Mouse (Mus musculus): ENCODE data around the gene Arhgap45. TPM values are rescaled to one million over a fixed set of nuclear protein-coding genes. Genes with fewer than 3 reads are reported as not detected.
"Not testable (repeated sequence)": the region's sequence is repeated elsewhere in the genome, so short reads cannot be mapped to it uniquely, and the experiment has no call there.

The Arhgap45 gene
- total RNA-seq, 2 experiments from 2014 or later = 1.1 to 2.7 TPM

DNA sequence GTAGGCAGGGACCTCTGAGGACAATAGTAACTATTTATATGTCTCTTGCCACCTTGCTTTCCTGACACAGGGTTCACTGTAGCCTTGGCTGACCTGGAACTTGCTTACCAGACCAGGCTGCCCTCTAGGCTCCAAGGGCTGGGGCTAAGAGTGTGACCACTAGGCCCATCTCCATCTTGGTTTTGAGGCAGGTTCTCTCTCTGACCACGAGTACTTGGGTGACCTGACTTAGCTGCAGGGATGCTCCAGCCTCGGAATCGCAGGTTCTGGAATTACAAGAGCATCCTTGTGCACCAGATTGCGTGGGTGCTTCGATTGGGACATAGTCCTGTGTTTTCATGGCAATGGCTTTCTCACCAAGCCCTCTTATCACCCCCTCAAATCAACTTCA lies 35.9 kb downstream of the Arhgap45 start:
- intact Hi-C loops (cut with DNase I) = no loop called here
- DNase-seq = no peak

DNA sequence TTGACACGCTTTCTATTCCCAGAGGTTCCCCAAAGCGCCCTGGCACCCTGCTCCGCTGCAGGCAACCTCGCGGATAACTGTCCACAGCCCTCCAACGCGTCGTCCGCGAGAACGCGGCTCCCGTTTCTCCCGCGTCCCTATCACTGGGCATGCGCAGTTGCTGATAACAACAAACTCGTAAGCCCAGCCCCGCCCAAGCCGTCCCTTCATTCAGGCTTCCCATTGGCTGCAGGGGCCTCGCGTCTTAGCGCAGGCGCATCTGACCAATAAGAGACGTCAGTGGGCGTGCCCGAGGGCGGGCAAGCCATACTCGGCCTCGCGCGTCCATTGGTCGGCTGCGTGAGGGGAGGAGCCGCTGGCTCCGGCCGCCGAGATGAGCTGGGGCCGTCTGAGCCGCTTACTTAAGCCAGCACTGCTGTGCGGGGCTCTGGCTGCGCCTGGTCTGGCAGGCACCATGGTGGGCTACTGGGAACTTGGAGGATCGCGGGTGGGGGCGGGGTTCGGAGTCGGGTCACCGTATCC lies 36.9 kb downstream of the Arhgap45 start:
- intact Hi-C loops (cut with DNase I) = no loop called here
- peak; percentile 99 to 100 for DNase-seq

DNA sequence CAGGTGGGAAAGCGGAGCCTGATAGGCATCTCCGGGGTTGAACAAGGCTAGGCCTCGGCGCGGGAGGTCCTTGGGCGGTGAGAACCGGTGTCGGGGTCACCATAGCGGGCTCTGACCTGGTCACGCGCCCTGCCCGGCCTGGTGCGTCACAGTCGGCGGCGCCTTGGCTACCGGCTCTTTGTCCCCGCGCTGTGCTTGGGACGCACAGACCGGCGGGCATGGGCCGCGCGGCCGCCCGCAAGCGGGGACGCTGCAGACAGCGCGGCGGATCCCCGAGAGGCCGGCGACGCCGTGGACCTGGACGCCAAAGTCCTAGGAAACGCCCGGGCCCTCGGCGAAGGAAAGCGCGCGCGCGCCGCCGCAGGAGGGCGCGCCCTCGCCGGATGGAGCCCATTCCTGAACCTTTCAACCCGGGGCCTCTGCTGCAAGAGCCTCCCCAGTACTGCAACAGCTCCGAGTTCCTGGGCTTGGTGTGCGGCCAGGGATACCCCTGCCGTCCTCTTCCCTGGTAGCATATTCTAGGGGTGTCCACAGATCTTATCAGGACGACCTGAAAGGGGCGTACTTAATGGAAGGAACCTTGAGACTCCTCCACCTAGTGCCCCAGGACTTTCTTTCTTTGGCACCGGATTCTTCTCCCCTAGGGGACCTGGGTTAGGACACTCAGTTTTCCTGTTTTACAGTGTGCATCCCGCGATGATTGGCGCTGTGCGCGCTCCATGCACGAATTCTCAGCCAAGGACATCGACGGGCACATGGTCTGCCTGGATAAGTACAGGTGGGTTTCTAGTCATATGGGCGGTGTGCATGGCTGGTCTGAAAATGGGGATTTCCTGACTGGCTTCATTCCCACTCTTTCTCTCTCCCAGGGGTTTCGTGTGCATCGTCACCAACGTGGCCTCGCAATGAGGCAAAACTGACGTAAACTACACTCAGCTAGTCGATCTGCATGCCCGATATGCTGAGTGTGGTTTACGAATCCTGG lies 37.7 kb downstream of the Arhgap45 start:
- intact Hi-C loops (cut with DNase I) = loop anchor here (1.0 kb wide), 1 partner anchor 60 kb away; no protein-coding TSS in a partner anchor
- DNase-seq = peak; percentile 54 to 73

- not testable (repeated sequence) for DNase-seq
- intact Hi-C loops (cut with DNase I) = loop anchor here (1.0 kb wide), 1 partner anchor 59 kb away; no protein-coding TSS in a partner anchor
Observed at GRCm38 (mm10) chr10:80054911-80055310, 38.5 kb downstream of the Arhgap45 start.

DNA sequence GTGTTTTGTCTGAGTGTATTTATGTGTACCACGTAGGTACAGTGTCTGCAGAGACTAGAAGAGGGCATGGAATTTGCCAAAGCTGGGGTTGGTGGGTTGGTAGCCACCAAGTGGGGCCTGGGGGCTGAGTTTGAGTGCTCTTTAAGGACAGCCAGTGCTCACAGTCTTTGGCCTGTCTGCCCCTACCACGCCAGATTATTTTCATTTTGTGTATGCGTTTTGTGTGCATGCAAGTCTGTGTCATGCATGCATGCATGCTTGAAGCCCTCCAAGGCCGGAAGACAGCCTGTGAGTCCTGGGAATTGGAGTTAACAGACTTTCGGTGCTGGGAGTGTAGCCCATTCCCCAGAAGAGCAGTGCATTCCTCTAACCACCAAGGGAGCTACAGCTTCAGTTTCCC lies 38.9 kb downstream of the Arhgap45 start:
- intact Hi-C loops (cut with DNase I) = no loop called here
- DNase-seq = no peak

DNA sequence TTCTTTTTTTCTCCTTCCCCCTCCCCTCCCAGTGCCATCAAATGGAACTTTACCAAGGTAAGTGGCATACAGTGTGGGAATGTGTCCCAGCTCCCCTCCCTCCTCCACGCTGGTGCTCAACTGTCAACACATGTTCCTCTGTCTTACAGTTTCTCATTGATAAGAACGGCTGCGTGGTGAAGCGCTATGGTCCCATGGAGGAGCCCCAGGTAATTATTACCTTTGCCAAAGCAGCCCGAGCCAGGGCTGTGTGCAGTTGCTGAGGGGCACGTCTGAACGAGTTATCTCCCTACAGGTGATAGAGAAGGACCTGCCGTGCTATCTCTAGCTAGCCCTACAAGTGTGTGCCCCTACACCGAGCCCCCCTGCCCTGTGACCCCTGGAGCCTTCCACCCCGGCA lies 39.4 kb downstream of the Arhgap45 start:
- no peak for DNase-seq
- intact Hi-C loops (cut with DNase I) = no loop called here

GRCm38 (mm10) chr10:80056506-80056905 lies 40.1 kb downstream of the Arhgap45 start:
- intact Hi-C loops (cut with DNase I) = no loop called here
- no peak for DNase-seq

- intact Hi-C loops (cut with DNase I) = no loop called here
- DNase-seq = no peak
Observed at GRCm38 (mm10) chr10:80056976-80057682, 40.7 kb downstream of the Arhgap45 start.

DNA sequence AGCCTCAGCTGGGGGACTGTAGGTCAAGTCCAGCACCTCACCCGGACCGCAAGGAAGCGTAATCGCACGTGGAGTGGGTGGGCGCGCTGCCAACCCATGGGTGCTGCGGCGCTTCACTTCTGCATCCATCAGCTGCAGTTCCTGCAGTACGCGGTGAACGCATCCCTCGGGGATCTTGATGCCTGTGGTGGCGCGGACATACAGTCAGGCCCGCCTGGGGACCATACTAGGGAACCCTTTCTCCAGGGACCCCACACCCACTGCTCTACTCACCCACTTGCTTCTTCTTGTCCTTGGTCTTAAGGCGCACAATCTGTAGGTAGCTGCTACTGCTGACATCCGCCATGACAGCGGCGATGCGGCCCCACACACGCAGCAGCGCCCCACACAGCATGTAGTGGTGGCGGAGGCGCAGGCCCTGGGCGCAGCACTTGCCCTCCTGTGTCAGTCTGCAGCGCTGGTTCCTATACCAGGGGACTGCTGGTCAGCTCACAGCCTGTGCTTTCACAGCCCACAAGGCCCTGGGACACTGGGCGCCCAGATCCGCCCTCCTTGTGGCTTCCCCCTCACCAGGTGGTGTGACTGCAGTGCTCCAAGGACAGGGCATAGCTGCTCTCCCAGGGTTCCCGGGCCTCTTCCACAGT lies 41.4 kb downstream of the Arhgap45 start:
- no peak for DNase-seq
- intact Hi-C loops (cut with DNase I) = no loop called here

DNA sequence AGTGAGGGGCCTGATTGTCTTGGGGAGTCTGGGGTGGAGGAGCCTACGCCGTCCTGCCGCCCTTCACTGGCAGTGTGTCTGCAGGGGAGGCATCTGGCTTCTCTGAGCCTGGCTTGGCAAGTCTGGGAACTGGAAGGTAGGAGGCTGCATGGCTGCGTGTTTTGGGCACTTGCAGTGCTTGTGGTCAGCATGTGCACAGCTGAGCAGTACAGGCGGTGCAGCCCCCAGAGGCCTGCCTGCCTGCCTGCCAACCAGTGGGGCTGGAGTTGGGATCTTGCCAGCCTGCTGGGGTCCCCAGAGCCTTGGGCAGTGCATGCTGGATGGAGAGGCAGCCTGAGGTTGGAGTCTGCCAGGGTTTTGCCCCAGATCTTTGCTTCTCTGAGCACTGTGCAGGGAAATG lies 46.7 kb downstream of the Arhgap45 start:
- no peak for DNase-seq
- intact Hi-C loops (cut with DNase I) = no loop called here

DNA sequence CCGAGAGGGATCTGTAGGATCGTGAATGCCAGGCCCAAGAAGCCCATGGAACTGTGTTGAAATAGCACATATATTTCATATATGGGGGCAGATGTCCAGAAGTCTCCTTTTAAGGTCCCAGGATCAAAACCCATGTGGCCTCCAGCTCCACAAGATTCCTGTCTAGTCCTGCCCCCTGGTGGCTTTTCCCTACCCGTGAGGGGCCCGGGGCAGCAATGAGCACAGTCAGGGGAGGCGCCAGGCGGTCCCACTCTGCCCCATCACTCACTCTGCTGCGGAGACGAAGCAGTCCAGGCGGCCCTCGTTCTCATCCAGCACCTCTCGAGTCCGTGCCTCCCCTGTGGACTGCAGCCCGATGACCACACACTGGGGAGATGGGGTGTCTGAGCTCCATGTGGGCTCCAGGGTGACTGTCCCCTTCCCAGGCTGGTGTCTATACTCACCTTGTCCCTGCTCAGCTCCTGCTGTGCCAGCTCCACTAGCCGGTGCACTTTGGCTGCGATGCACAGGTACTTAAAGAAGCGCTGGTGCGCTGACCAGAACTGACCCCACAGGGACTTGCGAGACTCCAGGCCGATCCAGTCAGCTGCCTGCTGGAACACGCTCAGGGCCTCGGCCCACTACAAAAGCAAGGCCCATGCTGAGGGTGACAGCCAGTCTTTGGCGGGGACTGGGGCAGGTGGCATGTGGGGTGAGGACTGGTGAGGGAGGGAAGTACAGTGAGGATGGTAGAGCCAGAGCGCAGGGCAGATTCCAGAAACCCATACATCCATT lies 47.6 kb downstream of the Arhgap45 start:
- DNase-seq = no peak
- intact Hi-C loops (cut with DNase I) = no loop called here

DNA sequence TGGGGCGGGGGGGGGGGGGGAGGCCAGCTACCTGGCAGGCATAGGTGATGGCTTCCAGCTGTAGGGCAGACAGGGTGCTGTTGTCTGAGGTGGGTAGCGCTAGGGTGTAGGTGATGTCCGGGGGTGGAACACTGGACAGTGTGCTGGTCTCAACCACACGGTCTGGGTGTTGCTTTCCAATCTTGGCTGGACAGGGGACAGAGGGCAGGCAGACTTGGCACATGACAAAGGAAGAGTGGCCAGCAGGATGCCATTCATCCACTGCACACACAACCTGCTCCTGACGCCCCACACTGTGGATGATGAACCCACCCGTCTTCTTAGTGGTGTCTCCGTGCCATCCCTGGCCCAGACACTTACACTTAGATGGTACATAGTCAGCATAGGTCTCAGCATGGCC lies 52.8 kb downstream of the Arhgap45 start:
- intact Hi-C loops (cut with DNase I) = no loop called here

GRCm38 (mm10) chr10:80069948-80070450 lies 53.5 kb downstream of the Arhgap45 start:
- no peak for DNase-seq
- intact Hi-C loops (cut with DNase I) = no loop called here

More for the DNA sequence above, 52.8 kb downstream of the Arhgap45 start:
- DNase-seq = no peak

DNA sequence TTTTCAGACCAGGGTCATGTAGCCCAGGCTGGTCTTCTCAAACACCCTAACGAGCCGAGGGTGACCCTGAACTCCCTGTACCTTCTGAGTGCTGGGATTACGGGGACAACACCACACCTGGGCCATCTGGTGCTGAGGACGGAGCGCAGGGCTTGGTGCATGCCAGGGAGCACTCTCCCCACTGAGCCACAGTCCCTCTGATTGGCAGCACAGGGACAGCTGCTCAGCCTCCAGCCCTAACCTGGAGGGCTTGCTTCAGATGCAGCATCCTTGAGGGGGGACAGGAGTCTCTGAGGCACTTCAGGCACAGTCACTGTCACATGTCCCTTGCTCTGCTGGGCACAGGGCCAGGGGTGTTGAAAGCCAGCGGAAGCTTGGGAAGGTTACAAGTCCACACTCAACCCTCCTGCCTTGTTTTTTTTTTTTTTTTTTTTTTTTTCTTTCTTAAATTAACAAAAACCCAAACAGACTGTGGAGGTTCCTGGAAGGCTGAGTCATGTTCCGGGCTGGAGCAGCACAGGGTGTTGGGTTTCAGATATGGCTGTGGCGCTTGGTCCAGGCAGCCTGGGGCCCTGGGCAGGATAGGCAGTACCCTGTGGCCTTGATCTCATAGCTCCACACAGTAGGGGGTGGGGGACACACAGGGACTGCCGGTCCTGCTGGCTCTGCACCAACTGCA lies 54.5 kb downstream of the Arhgap45 start:
- DNase-seq = peak; percentile 75 to 81
- intact Hi-C loops (cut with DNase I) = no loop called here

DNA sequence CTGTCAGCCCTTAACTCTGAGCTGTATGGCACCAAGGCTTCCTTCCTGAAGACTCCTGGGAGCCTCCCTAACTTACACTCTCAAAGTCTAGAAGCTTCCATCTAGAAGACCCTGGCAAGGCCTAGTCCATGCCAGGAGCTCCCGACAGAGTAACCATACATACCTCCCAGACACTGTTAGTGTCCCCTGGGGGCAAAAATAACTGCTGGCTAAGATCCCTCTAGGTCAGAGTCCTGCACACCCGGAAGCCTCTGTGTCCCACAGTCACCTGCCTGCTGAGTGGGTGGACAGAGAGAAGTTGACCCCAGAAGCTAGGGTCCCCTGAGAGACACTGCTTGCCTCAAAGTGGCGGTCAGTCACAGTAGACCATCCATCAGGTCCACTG lies 55.1 kb downstream of the Arhgap45 start:
- intact Hi-C loops (cut with DNase I) = no loop called here
- DNase-seq = no peak

- no peak for DNase-seq
- intact Hi-C loops (cut with DNase I) = no loop called here
Observed at GRCm38 (mm10) chr10:80072623-80073489, 56.4 kb downstream of the Arhgap45 start.

GRCm38 (mm10) chr10:80074813-80075601 lies 58.6 kb downstream of the Arhgap45 start:
- peak; percentile 45 to 60 for DNase-seq
- intact Hi-C loops (cut with DNase I) = loop anchor here (5.0 kb wide), 1 partner anchor 37 kb away; no protein-coding TSS in a partner anchor
